Mouse (Mus musculus): ENCODE results near the gene Olfr299.

The Olfr299 gene

DNA sequence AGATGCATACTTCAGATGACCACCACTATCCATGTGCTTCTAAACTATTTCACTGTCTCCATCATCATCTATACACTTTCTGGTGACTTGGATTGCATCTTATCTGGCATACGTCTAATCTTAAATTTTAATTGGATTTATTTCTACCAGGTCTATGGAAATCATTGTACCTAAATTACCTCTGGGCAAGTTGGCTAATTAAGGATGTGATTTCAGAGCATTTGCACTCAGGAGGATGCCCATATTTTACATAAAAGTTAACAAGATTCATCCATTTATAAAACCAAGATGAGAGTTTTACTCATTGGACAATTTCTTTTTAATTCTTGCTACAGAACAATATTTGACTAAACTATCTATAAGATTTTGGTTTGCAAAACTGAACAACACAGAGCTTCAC lies at the start of gene Olfr299:
Gene Olfr299 (plus strand): TSS at position 301 of the 400 bp plus-strand sequence.
- DNase-seq (ENCODE audit: low spot score in 2 of 2), result no peak

DNA sequence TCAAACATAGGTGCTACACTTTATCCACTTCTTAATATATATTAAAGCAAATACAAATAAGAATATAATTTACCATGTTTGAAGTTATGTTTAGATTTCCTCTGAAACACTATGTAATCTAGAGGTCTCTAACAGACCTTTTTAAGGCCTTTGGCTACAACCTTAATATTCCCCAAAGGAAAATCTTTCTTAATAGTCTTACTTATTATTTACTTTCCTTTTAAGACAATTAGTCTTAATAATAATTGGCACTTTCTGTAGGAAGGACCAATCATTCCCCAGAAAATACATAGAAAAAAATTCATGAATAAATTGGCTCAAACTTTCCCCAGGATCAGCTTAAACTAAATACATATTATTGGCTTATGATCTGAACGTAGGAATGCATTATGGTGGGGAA lies 32.7 kb downstream of the Olfr299 start, which contains the start of gene Olfr298:
Gene Olfr298 (minus strand): TSS at position 101 of the 400 bp plus-strand sequence.
- no peak for DNase-seq (ENCODE audit: low spot score in 2 of 2)

Measured in urinary bladder, postnatal 4 days (tissue).